Mouse (Mus musculus) kidney, adult 9 months (tissue): Measurements from ENCODE around the gene Hcar2.
A peak's percentile ranks its signal among the peaks of the same experiment; 100 is the strongest.

Source experiments
- DNase-seq: peaks from one replicate; pipeline ENCODE4 v3.0.0; 2022

Hcar2 gene

DNA sequence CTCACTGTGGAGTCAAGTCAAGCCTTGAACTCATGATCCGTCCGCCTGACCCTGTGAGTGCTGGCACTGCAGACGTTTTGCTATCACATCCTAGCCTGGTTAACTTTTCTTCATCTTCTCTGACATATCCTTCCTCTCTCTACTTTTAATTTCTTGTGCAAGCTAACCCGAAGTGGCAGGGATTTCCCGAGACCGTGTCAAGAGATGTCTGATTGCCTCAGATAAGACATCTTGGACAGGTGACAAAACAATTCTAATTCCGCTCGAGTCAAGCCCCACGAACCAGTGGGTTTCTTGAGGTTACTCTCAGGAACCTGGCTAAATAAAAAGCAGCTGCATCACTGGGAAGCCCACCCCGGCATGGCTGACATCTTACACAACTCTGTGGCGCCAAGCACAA is 6.5 kb downstream of the Hcar2 start:
- no peak for DNase-seq

DNA sequence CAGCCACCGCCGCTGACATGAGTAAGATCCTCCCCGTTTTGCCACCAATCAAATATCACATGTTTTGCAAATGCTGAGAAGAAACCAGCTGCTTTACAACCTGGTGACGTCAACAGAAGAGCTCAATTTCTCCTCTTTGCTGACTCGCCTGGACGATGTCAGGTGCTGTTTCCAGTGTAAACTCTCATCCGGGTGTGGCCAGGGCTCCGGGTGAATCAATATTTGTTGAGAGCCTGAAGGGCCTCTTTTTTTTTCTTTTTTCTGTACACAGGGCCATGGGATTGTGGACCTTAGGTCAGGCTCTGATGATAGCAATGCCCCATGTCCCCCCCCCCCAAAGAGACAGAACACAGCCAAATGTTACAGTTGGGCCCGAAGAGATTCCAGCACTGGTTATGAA is 10.8 kb downstream of the Hcar2 start:
- no peak for DNase-seq

- peak; percentile 32 for DNase-seq
Measured at GRCm38 (mm10) chr5:123853877-123854504, 11.3 kb downstream of the Hcar2 start.

DNA sequence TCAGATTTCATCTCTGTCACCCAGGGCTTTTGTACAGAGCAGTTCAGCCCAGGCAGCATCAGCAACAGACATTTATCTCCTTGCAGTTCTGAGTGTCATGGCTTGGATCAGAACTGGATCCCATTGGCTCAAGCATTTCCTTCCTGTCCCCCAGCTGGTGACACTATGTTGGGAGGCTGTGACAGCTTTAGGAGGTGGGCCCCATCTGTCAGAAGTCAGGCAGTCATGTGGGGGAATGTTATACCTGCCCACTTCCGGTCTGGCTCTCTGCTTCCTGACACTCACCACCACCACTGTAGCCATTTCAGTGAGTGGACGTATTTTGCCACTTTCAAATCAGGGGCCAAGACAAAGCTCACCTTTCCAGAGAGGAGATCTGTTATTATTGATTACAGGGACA is 13.9 kb downstream of the Hcar2 start:
- DNase-seq, result peak; percentile 47

- peak; percentile 37 for DNase-seq
Measured at GRCm38 (mm10) chr5:123844316-123844715, 21.0 kb downstream of the Hcar2 start.

GRCm38 (mm10) chr5:123843816-123844215 is 21.5 kb downstream of the Hcar2 start:
- no peak for DNase-seq

DNA sequence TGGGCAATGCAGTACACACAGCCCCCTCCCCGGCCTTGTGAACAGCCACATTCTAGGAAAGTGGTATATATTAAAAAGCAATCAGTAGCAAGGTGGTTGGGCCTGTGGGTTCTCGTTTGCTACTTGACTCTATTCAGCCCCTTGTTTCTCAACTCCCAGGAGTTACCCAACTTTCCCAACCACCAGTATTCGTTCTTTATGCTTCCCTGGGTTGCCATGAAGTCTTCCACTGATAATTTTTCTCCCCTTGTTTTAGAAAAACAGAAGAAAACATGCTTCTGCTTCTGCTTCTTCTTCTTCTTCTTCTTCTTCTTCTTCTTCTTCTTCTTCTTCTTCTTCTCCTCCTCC is 22.4 kb downstream of the Hcar2 start:
- no peak for DNase-seq

GRCm38 (mm10) chr5:123842221-123842934 is 22.9 kb downstream of the Hcar2 start:
- no peak for DNase-seq

DNA sequence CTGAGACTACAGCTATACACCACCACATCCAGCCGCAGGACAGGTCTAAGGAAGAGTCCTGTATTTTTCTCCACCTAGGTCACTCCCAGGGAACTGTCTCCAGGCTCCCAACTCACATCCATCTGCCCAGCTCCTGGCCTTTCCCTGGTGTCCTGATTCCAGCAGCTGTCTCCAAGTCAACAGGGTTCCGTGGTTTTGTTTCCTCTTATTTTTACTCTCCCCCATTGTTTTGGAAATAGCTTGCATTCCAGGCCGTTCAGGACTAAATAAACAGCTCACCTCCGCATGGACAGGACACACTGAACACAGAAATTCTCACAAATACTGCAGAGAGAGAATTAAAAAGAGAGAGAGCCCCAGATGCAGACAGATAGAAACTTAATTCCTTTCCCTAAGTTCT is 27.9 kb downstream of the Hcar2 start:
- no peak for DNase-seq

DNA sequence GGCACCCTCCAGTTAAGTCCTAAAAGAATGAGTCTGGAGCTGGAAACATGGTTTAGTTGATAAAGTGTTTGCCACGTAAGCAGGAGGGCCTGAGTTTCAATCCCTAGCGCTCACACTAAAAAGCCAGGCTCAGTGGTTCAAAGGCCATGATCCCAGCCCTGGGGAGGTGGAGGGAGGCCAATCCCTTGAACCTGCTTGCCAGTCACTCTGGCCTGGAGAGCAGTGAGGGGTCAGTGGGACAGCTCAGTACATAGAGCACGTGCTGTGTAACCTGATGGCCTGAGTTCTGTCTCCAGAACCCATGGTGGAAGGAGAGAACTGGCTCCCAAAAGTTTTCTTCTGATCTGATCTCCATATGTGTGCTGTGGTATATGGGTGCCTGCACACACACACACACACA is 30.5 kb downstream of the Hcar2 start:
- DNase-seq, result peak; percentile 52

GRCm38 (mm10) chr5:123832309-123832708 is 33.0 kb downstream of the Hcar2 start:
- no peak for DNase-seq

DNA sequence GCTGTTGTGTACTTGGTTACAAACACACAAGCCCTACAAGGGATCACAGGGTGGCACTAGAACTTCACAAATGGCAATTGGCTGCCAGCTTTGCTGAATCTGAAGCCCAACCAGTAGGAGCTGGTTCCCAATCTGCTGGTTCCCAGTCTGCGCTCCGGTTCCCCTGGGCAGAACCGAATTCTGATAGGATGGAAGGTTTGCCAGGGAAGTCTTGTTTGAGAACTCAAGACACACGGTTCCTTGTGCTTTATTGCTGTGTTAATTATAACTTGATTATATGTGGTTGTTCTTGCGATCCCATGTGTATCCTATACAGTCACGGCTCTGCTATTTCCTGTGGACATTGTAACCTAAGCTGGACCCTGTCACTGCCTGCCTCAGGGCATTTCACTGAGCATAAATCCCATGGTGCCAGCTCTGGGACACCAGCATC is 37.6 kb downstream of the Hcar2 start:
- DNase-seq, result peak; percentile 74

- DNase-seq, result no peak
Measured at GRCm38 (mm10) chr5:123822706-123823105, 42.6 kb downstream of the Hcar2 start.

- DNase-seq, result no peak
Measured at GRCm38 (mm10) chr5:123821264-123821571, 44.1 kb downstream of the Hcar2 start.

DNA sequence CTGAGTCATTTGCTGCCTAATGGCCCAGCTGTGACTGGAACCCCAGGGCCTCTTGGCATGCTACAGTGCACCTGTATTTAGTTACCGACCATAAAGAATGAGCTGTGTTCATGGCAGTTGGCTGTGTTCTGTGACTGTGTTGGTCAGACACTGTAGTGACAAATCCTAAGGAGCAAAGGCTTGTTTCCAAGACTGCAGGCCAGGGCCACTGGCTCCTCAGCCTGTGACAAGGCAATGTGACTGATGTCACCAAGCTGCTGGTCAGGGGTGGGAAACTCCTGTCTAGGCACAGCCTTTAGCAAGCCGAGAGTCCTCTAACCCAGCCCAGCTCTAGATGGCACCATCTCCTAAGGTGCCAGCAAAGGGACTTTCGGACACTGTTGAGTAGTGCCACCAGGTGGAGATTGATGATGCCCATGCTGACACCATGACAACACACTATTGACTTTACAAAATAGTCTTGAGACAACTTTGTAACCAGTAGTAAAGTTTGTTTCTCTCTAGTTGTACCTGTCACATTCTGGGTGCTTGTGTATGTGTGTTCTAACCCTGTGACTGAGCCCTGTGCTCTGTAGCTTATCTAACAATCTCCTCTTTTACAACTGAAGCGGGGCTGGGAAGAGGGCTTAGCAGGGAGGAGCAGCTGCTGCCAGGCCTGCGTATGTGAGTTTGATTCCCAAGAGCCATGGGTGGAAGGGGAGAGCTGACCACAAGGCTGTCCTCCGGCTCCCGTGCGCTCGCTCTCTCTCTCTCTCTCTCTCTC is 44.6 kb downstream of the Hcar2 start:
- peak; percentile 61 for DNase-seq

GRCm38 (mm10) chr5:123818941-123819577 is 46.2 kb downstream of the Hcar2 start:
- peak; percentile 87 for DNase-seq

GRCm38 (mm10) chr5:123816891-123817290 is 48.4 kb downstream of the Hcar2 start:
- DNase-seq, result no peak
